Mouse (Mus musculus) c-Kit-positive CD71-negative TER-119-negative erythroid progenitor cells, embryonic 14.5 days (primary cell): Measurements from ENCODE around the gene Cnnm4.

ENCODE experiments used
- DNase-seq: peaks from one replicate; pipeline ENCODE4 v3.0.0-alpha.2; 2013; ENCODE audit warnings: low read depth

Cnnm4 gene

DNA sequence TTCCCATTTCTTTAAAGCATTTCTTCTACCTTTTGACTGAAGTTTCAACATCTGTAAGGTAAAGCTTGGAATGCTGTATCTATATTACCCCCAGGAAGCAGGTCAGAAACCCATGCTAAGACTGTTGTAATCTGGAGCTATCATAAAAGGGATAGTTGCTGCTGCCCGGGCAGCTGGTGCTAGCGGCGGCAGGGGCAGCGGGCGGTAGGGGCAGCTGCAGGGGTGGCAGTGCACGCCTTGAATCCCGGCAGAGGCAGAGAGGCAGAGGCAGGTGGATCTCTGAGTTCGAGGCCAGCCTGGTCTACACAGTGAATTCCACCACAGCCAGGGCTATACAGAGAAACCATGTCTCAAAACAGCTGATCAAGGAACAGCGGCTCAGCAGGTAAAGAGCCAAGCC is 71.5 kb downstream of the Cnnm4 start:
- DNase-seq, result no peak

DNA sequence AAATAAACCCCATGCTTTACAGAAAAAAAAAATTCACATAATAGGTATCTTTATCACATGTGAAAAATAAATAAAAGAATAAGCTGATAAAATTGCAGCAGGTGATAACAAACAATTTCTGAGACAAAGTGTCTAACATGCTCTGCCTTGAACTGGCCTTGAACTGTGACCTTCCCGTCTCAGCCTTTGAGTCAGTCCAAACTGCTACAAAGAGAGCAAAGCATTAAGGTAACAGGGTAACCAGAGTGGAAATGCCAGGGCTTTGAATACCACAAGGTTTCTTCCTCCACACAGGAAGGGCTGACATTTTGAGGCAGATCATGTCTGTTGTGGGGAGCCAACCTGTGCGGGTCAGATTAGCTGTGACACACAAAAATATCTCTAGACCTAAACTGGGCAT is 74.0 kb downstream of the Cnnm4 start:
- DNase-seq, result no peak

DNA sequence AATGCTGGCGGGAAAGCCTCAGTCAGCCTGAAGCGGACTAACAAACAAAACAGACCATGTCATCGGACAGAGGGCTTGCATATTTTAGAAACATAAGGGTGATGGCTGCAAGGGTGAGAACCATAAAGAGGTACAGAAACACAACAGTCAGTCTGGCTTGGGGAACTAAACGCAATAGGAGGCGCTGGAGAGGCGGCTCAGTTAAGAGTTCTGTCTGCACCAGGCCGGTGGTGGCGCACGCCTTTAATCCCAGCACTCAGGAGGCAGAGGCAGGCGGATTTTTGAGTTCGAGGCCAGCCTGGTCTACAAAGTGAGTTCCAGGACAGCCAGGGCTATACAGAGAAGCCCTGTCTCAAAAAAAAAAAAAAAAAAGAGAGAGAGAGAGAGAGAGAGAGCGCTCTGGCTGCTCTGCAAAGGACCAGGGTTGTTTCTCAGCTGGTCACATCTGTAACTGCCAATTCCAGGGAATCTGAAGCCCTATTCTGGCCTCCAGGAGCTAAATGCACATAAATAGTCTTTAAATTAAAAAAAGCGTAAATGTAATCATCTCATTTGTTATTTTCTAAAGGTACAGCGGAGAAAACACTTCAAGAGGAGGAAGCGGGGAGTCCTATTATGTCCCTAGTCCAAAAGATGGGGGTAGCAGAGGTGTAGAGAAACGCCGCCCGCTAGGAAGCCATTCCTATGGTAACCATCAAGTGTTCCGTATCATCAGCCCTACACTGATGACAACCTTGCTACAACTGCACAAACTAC is 74.6 kb downstream of the Cnnm4 start:
- DNase-seq, result no peak

DNA sequence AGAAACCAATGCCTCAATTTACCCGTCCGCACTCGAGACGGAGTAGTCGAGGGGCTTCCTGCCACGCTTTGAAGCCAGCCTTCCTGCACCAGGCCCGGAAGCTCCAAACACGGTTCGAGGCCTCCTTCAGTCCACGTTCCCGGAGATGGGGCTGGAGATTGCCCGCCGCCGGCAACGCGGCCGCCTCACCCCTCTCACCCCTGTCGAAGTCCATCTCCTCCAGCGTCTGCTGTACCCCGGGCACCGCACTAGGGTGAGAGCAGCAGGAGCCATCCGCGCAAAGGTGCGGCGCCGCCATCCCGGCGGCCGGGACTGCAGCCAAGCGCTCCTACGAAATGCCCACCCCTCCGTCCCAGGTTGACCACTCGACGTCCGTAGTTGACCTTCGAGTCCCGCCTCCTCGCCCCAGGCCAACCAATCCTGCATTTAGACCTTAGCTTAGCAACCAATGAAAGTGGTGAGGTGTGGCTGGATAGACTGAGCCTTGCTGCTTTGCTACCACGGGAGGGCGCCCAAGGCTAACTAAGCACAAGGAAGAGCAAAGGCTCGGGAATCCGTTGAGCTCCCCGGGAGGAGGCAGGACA is 75.6 kb downstream of the Cnnm4 start, which contains the start of gene Ankrd39:
Gene Ankrd39, minus strand, starts transcription at position 558 of the 584 bp plus-strand sequence.
- DNase-seq, result peak; percentile 98

DNA sequence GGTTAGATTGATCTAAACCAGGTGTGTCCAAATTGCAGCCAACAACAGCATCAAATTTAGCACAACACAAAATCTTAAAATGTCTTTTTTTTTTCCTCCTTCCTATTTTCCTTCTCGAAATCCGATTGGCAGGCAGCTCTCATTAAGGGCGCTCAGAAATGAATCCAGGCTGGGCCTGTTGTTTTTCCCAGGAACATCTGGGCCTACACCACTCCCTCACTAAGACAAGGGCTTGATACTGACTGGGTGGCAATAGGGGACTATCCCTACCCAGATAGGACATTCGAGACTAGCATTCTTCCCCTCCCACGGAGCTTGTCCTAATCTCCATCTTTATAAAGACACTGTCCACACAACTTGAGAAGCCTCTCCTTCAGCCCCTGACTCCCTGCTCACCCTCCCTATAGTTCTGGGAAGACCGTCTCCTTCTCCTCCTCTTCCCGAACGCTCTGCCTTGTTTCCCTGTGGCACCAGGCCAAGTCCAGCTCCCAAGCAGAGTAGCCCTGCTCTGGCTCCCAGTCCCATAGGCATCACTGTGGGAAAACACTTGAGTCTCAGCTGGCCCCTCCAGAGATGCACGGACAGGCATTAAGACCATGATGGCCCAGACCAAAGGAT is 76.7 kb downstream of the Cnnm4 start:
- no peak for DNase-seq

DNA sequence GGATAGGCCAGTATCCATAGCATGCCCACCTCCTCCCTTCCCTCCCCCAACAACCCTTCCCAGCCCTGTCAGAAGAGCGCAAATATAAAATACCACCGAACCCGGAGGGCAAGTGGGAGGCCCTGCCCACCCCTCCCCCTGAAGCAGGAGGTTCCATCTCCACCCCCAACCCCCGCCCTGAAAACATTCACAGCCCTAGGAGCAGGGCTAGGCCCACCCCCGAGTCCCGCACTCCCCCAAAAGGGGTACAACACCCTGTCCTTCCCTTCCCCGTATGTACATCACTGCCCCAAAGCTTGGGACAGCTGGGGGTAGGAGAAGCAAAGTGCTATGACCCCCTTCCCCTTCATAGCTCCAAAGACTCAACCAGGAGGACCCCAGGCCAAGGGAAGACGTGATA is 77.4 kb downstream of the Cnnm4 start:
- no peak for DNase-seq

DNA sequence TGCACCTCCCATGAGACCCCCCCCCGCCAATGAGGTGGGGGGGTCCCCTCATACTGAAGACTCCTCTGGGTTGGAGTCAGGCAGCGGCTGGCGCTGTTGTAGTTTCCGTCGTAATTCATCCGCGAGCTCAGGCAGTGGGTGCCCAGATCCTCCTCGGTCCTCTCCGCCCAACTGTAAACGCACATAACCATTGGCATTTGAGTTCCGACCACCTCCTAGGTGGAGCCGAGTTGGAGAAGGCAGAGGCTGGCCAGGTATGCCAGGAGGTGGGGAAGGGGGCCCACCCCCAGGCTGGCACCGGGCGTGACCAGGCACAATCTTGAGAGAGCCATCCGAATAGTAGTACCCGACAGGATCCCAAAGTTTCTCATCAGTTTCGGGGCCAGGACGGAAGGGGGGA is 78.1 kb downstream of the Cnnm4 start:
- no peak for DNase-seq

DNA sequence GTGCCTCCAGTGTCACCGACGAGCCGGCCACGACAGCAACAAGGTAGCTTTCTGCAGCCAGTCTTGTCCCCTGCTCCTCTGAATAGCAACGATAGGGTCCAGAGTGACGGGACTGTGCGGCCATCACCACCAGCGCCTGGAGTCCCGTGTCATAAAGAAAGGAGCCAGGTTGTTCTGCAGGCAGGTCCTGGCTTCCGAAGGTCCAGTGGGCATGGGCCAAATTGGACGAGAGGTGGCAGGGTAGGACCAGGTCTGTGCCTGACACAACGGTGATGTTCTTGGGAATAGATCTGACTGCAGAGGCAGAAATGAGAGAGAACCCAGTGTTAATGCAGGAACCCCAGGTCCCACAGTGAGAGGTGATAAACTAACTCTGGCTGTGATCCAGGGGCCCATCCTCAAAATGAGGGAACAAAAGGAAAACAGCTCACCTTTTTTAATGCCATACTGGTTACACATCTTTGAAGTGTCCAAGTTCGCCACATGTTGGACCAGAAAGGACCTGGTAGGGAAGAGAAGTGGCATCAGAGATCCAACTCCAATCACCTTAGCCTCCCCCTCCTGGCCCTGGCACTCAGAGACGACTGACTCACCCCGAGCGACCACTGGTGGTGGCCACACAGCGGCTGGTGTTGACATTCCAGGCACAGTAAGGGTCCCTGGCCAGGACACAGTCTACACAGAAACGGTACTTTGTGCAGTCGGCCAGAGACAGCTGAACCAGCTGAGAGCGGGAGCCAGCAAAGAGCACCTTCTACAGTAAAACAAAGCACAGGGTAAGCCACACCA is 78.8 kb downstream of the Cnnm4 start:
- DNase-seq, result no peak

DNA sequence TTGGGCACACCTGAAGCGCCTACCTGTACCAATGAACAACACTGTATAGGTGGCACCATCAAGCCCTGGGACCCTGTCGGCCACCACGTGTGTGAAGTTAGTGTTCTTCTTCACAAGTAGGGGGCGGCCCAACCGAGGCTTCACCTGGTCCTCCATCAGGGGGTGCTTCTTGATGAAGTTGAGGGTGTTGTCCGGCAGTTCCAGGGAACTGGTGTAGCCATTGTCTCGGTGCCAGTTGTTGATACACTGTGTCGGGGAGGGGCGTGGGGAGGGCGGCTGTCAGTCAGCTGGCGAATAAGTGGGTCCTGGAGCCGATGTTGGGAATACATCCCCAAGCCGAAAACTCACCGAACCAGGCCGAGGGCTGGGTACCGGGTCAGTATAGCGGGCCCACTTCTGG is 80.5 kb downstream of the Cnnm4 start:
- no peak for DNase-seq

DNA sequence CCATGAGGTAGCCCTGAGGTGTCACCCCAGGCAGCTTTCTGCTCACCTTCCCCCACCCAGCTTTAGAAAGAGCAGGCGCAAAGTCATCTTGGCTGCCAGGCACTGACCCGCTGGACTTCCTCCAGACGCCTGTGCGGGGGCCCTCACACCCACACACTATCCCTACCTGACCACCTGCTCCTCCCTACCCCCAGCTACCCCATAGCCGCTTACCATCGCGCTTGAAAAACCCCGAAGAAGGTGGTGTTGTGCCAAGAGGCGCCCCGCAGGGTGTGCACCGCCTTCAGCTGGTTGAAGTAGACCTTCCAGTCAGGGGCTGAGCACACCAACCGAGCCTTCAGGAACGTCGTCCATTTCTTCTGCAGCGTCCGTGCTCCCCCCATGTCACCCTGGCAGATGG is 81.1 kb downstream of the Cnnm4 start:
- no peak for DNase-seq

DNA sequence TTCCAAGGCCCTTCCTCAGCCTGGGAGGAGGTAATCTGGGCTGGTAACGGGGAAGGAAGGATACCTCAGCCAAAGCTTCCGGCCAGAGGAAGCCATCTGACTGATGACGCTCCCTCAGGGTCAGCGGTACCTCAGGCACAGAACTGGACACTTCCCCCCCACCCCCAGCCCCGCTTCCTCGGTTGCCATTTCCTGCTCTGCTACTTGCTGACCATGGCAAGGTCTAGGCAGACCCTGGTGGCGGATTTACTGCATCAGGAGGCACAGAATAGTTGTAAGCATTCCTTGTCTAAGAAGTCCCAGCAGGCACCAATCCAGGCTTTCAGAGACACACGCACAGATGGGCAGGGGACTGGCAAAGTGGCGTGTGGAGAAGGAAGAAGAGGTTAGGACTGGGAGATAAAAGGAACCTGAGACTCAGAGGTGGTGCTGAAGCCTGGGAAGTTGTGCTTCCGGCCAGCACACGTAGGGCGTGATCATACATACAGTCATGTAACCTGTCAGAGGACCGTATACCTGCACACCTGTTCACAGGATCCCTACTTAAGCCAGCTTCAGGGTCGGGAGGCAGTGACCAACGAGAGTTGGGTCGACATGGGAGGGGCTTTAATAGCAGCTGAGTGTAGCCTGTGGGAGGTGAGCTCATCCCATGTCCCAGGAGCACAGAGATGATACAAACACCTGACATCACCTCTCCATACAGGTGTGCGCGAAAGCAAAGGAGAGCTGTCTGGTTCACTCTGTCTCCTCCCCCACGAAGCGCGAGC is 83.4 kb downstream of the Cnnm4 start:
- DNase-seq, result no peak

DNA sequence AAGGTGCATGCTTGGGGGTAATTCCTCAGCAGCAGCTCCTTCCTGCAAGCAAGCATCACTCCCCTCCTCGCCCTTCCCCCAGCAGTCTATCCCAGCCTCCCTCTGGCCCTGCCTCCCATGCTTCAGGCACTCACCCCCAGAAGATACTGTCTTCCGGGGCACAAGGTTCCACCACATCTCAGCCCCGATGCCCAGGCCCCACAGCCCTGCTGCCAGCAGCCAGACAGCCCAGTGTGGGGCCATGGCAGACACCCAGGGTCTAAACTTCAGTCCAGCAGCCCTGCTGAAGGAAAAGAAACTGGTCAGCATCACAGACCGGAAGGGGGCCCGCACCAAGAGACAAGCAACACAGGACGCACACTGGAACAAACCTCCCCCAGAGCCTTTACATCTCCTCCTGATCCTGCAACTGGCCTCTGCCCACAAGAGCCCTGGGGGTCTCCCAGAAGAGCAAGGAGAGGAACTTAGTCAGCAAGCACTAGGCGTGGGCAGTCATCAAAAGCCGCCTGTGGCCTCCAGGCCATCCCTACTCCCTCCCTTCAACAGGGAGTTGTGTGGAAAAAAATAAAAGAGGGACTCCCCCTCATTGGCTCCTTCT is 84.5 kb downstream of the Cnnm4 start:
- DNase-seq, result no peak

DNA sequence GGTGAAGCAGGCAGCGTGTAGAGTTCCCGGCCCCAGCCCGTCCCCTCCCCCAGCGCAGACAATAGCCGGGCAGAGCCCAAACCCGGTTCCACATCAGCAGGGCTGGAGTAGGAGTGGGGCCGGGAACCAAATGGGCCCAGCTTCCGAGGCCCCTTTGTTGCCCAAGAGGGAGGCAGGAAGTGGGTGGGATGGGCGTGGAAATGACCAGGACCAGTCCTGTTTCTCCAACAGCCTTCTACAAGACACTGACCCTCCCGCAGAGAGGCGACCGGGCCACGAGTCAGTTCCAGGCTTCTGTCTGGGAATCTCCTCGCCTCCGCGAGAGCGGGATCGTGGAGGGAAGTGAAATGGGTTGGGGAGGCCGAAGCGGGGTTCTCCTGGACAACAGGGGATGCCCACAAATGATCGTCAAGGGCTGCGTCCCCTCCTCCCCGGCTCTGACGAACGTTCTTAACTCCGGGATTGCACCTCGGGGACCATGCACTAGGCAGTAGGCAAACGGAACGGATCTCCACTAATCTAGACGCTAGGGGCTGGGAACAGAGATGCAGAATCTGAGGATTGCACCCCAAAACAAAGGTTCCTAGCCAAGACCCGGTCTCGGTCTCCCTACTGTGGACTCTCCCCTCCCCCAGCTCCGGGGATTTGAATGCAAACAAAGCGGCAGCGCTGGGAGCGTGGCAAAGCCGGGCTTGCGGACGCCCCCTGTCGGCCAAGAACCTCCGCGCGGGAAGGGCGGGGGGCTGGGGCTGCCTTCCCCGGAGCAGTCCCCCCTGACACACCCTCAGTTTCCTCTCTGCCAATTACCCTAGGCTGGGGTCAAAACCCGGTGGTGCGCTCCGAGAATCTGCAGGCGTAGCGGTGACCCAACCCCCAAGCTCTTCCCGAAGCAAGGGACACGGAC is 85.4 kb downstream of the Cnnm4 start:
- peak; percentile 67 for DNase-seq

DNA sequence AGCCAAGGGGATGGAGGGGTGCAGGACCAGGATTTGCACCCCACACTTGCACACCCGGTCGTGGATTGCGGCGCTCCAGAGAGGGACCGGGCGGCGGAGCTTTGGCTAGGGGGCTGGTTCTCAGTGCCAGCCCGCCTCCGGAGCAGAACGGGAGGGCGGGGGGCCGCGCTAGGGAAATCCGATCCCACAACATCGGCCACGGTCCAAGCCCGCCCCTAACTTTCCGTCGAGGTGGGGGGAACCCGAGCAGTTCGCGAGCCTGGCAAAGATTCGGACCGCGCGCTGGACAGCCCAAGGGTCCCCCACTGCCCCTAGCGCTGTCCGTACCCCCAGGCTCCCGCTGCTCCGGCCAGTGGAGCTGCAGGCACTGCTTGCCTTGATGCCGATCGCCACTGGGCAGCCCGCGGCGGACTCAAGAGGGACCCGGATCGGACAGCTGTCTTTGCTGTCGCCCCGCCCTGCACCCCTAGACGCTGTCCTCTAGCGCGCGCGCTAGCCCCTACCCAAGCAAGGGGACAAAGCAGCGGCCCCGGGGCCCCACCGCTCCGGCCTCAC is 86.1 kb downstream of the Cnnm4 start:
- no peak for DNase-seq
